Mouse (Mus musculus) heart, adult 2 months (tissue): ENCODE measurements around the gene Yif1b.

Experiments
- CTCF ChIP-seq: fragments of 200-600 bp; IDR thresholded peaks from 2 replicates; pipeline ENCODE4 v1.8.1; 2022; ENCODE audit warnings: antibody characterized with exemption, mild to moderate bottlenecking, moderate library complexity
- EP300 ChIP-seq: fragments of 200-500 bp; IDR thresholded peaks from 2 replicates; pipeline ENCODE4 v1.6.1; 2011; ENCODE audit warnings: low read depth, low read length, control low read depth; ENCODE audit not compliant: insufficient read depth
- POLR2A ChIP-seq: fragments of 200-500 bp; IDR thresholded peaks from 2 replicates; pipeline ENCODE4 v1.6.1; 2011; ENCODE audit warnings: mild to moderate bottlenecking, low read depth, low read length, control low read depth; ENCODE audit not compliant: insufficient read depth

DNA sequence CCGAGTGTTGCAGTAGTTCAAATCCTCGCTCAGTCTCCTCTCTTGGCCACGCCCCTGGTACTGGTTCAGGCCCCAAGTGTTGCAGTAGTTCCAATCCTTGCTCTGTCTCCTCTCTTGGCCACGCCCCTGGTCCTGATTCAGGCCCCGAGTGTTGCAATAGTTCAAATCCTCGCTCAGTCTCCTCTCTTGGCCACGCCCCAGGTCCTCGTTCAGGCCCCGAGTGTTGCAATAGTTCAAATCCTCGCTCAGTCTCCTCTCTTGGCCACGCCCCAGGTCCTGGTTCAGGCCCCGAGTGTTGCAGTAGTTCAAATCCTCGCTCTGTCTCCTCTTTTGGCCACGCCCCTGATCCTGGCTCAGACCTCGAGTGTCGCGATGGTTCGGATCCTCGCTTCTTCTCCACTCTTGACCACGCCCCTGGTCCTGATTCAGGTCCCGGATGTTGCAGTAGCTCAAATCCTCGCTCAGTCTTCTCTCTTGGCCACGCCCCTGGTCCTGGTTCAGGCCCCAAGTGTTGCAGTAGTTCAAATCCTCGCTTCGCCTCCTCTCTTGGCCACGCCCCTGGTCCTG is 25.8 kb upstream of the Yif1b start:
- TF ChIP-seq CTCF (no peak), POLR2A (no peak), EP300 (no peak)
